Mouse (Mus musculus): ENCODE data around the gene Wfdc1.
A peak's percentile ranks its signal among the peaks of the same experiment; 100 is the strongest.

Wfdc1 gene

DNA sequence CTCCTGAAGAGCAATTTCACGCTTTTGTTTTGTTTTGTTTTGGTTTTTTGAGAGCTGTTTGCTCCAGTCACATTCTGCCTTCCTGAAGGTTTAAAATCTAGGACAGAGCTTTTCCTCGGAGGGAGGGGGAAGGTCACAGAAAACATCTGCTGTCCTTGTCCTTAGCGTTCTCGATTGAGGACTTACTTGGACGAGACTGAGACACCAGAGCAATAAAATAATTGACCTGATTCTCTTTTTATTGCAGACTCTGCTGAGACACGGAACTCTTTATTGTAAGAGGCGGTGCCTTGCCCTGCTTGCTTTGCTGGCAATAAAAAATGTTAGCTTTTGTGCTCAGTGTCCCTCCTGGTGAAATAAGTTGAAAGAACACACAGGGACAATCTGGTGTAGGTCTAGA is 26.4 kb upstream of the Wfdc1 start:
- no peak for DNase-seq

DNA sequence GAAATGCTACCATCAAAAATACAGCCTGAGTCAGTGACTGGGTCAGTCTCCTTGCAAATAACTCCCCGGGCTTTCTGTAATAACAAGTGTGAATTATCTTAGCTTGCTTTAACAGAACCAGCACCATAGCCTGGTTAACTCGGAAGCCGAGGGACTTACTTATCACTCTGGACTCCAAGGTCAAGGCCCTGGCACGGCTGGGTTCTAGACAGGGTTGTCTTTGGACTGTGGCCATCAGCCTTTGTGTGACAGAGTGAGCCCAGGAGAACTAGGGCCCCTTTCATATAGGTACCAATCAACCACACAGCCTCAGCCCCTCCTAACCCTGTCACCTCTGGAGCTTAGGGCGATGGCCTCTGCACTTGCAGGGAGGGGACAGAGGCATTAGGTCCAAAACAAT is 25.1 kb upstream of the Wfdc1 start:
- DNase-seq: no peak

DNA sequence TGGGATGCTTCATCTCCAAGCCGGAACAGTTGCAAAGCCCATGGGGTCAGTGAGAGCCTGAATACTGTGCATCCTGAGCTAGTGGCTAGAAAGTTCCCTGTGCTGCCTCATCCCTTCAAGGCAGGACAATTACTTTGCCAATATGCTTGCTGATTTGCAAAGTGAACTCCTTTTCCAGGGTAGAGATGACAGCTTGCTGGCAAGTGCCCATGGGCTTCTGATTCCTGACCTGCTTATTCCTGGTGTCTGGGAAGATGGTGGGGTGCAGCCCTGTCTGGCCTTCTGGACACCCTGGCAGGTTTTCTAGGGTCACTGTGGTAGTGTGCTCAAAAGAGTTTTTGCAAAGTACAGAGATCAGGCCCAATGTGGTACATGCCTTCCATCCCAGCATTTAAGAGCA is 23.2 kb upstream of the Wfdc1 start:
- peak; percentile 37 for DNase-seq

DNA sequence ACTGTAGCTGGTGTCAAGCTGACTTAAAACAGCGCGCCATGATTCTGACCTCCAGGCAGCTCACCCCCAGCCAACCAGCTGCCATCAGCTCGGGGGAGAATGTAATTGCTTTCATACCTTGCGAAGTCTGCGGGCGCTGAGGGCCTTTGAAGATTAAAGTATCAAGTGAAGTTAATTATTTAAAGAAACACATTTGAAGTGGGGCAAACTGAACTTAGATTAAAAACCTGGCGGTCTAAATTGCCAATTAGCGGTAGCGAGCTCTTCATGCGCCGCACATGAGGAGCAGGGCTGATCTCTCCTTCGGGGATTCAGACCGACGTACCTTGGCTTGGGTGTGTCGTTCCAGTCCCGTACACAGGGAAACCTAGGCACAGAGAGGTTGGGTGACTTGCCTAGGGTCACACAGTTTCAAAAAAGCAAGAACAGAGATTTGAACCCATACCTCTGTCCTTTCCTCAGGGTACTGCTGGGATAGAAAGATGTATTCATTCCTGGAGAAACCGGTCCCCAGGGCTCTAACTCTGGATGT is 21.7 kb upstream of the Wfdc1 start:
- no peak for DNase-seq

DNA sequence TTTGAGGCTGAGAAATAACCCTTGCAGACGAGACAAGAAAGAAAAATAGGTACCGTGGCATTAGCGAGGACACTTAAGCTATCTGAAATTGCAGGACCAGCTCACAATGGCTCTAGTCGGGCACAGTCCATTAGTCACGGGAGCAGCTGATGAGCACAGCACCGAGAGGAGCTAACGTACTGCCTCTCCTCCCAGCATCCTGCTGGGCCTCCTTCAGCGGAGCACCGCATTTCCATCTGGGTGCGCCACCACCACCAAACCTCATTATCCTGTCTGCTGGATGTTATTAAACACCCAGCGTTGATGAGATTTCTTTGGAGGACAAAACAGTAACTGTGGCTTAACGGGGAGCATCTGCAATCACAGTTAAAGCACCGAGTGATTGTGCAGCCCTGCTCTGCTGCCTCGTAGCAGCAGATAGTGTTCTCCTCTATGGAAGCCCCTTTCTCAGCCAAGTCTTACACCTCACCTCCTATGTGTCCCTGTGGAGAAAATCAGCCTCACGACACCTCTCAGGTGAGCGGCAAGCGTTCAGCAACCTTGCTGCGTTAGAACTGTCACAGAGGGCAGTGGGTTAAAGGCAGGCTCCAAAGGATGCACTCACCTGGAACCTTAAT is 21.1 kb upstream of the Wfdc1 start:
- DNase-seq: no peak

DNA sequence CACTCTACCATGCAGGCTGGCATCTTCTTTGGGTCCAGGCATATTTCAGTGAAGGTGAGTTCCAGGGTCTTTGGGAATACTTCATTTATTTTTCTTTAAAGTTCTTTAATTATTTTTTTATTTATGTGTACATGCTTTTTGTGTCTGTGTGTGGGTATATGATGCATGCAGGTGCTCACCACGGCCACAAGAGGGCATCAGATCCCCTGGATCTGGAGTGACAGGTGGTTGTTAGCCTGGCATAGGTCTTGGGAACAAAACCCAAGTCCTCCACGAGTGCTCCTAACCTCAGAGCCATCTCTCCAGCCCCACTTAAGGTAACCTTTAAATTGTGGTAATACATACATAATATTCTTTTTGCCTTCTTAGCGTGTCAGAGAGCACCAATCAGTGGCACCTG is 20.0 kb upstream of the Wfdc1 start:
- DNase-seq: no peak

DNA sequence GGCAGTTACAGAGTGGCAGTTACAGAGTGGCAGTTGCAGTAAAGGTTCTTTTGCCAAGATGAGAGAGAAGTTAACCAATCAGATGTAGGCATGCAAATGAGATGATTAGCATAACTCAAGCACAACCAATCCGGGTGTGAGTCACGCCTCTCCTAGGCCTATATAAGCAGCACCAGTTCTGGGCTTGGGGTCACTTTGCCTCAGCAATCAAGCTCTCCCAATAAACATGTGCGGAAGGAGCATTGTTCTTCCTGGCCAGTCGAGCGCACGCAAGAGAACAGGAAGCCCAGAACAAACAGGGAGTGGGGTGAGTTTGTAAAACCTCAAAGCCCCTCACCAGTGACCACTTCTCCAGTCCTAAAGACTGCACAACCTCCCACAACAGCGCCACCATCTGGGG is 19.3 kb upstream of the Wfdc1 start:
- no peak for DNase-seq

DNA sequence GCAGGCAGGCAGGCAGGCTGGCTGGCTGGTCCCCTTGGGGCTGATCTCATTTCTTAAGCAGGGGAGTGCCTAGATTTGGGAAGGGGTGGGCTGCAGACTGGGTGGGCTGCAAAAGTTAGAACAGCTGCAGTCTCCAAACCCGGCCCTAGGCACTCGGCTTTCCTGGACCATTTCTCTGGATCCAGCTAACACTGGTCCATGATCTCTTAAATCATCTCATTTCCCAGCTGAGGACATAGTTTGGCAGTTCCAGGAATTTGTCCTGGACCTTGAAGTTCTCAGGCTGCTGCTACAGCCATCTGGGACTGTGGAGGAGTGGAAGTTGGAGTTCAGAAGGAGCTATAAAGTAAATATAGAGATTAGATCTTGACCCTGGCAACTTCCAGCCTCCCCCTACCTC is 14.8 kb upstream of the Wfdc1 start:
- no peak for DNase-seq

DNA sequence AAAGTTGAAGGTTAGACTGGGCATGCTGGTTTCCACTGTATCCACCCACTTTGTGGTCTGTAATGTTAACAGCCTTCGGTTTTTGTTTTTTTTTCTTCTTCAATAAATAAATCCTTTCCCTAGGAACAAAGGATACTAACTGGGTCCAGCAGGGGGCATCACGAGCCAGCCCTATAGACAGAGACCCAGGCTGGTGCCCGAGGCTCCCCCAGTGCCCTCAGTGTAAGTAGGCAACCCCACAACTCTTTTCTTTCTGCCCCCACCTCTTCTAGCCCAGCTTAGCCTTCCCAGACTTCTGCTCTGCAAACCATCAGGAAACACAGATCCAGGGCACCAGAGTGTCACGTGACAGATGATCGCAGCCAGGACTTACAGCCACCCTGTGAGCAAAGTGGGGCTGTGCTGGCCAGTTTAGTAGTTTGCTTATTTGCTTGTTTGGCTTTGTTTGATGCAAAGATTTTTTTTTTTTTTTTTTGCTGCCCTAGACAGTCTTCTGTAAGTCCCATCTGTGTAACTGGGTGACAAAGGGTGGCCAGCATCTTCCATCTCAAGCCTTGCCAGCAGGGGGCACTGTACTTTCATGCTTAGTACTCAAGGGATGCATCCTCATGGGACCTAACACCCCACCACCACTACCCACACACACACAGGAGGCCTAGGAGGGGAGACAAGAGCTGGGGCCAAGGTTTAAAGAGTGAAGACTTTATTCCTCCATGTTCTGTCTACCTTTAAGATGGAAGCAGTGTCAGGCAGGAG is 9.3 kb upstream of the Wfdc1 start:
- no peak for DNase-seq

DNA sequence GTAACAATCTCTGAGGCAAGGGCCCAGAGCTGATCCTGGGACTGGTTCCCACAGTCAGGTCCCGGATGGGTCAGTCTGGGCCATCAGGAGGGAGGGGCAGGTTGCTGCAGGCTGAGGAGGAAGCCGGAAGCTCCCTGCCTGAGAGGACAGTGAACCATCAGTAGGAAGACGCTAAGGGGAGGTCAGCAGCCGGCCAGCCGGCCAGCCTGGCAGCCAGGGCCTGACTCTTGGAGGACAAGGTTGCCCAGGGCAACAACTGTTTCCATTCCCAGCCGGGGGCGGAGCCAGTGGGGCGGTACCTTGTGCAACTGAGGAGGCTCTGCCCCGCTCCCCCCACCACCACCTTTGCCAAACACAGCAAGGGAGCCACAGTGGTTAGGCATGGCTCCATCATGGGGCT is 5.1 kb upstream of the Wfdc1 start:
- no peak for DNase-seq

DNA sequence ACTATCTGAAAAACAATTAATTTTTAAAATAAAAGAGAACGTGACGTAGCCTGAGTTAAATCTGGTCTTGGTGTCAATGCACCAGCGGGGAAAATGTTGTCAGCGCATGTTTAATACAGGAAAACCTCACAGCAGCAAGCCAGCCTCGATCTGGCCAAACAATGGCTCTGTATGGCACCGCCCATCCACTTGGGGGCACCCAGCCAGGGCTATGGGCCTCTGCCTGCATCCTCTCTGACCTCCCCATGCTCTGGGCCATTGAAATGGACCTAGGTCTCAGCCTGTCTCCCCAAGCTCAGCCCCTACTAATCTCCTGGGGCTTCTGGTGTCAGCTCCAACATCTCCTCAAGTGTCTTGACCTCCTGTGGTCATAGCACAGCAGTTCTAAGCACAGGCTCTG is 4.3 kb upstream of the Wfdc1 start:
- DNase-seq: no peak

DNA sequence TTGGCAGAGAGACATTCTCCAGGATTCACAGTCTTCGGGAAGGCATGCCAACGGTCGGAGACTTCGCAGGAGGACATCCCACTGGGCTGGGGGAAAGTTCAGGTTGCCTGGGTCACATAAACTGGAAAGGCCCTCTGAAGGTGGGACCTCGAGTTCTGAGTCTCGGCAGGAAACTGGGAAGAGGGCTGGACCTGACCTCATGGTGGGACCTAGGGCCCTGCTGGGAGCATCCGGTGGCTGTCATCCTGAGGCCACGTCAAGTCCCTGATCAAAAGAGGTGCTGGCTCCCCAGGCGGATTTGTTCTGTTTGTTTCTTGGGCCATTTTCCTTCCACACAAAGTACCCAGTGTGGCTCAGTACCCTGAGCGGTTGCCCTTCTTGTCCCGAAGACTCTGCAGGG is 2.7 kb upstream of the Wfdc1 start:
- no peak for DNase-seq

DNA sequence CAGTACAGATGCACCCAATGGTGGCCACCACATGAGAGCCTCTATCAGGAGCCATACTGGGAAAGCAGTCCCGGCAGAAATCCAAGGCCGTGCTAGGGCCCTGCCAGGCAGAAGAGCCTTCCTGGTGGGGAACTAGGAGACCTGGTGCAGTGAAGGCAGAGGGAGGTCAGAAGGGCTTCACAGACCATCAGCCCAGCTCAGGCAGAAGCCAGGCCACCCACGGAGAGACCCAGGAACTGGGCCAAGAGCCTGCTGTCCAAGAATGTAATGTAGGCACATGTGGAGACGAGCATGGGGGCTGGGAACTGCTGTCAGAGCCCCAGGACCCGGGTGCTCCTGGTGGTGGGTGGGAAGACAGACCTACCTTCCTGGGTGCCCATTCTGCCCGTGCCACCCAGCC is 895 bp upstream of the Wfdc1 start:
- DNase-seq: no peak

DNA sequence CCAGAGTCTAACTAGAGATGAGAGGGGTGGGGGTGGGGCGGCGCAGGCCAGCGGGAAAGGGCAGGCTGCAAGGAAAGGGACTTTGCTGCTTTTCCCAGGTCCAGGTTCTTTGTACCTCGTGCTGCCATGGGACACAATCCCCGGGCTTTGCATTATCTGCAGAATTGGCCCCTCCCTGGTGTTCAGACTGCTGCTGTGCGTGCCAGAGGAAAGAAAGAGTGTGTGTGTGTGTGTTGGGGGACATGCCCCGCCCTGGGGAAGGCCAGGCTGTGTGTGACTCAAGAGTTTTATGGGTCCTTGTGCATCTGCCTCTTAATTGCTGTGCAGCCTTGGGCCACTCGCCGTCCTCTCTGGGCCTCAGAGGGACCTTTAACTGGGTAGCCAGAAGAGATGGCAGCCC is 2.3 kb downstream of the Wfdc1 start:
- no peak for DNase-seq

DNA sequence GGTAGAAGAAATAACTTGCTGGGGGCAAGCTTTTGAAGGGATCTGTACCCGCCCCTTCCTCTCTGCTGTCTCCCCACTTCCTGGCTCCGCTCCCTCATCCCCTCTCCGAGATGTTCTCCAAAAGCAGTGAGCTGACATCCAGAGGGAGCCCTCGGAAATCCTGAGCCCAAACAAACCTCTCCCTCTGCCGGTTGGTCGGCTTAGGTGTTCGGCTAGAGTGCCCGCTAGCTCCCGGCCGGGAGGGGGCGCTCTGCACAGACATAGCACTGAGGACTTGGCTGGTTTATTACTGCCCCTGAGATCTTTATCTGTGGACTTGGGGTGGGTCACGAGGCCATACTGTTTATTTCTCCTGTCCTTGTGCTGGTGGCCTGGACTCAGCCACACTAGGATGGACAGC is 3.1 kb downstream of the Wfdc1 start:
- no peak for DNase-seq

DNA sequence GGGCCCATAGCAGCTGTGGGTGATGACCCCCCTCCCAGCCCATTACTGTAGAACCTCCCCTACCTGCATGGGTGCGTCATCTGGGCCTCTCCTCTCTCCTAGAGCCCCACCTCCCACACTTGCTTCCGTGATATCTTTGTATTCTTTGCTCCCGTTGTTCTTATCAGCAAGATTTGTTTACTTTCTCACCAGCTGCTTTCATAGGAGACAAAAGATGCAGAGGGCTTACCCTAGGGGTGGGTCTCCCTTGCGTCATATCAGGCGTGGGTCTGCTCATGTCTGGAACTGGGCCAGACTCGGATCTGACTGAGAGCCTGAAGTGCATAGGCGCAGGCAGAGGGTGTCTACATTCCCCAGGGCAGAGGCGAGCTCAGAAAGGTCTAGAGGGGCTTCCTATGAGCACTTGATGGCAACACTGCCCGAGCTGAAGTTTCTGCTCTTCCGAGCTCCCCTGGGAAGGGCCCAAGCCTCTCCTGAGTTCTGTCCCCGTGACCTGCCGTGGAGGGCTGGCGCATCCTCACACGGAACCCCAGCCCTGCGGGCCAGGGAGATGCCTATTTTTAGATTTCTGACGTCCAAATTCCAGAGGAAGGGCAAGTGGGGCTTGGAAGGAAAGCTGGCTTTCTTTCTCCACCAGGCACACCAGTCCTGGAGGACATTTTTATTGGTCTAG is 4.4 kb downstream of the Wfdc1 start:
- no peak for DNase-seq

DNA sequence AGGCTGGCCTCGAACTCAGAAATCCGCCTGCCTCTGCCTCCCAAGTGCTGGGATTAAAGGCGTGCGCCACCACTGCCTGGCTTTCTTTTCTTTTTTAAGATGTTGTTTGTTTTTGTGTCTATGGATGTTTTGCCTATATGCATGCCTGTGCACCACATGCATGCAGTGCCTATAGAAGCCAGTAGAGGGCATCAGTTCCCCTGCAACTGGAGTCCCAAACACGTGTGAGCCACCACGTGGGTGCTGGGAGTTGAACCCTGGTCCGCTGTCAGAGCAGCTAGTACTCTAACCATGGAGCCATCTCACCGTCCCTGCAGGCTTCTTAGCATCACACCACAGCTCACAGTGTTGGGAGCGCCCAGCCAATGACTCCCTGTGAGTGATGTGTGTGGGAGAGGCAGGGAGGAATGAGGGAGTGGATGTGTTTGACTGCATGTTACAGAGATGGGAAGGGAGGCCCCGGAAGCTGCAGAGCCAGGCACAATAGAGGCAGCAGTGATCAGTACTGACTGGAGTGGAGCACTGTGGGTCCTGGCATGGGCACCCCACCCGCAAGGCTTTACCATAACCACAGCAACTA is 7.9 kb downstream of the Wfdc1 start:
- DNase-seq: no peak

DNA sequence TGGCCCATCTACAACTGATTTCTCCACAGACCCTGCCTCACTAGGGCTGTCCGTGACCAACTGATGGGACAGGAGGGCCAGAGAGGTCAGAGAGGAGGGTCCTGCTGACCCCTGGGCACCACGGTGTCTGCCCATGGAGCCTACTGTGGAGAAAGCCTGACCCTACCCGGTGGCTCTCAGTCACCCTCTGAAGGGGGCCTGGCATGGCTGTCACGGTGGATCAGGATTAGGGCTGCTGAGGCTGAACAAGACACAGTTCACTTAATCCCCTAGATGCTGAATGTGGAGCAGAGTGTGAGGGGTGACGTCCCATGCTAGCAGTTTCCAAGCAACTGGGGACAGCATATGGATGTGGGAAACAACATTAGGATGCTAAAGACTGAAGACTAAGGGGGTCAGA is 9.3 kb downstream of the Wfdc1 start:
- DNase-seq: no peak

DNA sequence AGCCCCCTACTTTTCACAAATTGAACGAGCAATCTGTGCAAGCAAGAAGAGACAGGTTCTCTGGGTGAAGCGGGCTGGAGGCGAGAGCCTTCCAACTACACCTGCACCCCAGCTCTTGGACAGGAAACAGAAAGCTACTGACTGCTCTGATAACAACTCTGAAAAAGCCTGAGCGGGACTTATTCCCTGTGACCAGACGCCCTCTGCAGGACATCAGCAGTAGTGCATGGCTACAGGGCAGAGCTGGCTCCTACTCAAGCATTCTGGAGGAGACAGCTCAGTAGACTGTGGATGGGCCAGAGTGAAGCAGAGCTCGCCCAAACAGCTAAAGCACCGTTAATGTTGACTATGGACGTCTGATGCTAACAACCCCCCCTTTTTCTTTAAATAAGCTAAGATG is 10.2 kb downstream of the Wfdc1 start:
- peak; percentile 93 for DNase-seq

DNA sequence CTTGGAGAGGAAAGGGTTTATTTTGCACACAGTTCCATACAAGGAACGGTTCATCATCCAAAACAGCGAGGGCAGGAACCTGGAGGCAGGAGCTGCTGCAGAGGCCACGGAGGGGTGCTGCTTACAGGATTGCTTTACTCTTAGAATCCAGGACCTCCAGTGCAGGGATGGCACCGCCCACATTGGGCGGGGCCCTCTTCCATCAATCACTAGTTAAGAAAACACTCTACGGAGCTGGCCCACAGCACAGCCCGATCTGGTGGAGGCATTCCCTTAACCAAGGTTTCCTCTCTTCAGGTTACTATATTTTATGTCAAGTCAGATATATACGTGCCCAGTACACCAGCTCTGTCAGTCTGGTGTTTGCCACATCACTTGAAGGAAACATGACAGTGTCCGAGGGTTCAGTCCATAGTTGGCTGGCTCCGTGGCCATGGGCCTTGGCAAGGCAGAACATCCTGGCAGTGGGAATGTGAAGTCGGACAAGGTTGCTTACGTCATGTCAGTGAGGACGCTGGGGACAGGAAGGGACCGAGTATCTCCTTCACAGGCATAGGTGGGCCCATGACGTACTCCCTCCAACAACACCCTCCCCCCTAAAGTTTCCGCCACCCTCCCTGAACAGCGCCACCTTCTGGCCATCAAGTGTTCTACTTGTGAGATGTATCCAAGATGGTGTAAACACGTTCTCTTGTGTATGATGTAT is 12.1 kb downstream of the Wfdc1 start:
- DNase-seq: no peak

DNA sequence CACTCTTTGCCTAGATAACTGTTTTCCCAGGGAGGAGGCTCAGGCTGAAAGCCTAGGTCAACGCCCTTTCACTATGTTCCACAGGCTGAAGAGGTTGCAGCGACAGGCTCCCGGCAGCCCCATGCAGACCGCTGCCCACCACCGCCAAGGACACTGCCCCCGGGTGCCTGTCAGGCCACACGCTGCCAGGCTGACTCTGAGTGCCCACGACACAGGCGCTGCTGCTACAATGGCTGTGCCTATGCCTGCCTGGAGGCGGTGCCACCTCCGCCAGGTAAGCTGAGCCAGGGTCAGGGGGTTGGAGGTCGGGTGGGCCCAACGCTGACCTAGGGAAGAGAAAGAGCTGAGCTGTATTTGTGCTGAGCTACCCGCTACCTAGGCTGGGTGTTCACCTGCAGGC is 13.0 kb downstream of the Wfdc1 start:
- DNase-seq: no peak

DNA sequence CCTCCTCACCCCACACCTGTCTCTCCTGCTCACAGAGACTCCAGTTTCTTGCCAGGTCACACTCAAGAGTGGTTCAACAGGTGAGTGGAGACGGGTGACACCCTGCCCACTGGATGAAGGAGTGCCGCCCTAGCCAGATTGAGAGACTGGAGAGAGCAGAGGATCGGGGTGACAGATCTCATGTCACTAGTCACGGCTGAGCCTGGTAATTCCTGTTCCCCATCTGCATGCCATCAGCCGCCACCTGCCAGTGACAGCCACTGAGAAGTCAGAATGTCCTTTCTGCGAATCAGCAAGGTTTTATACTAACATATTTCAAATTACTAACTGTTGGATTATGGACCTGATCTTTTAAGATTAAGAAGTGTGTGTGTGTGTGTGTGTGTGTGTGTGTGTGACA is 24.4 kb downstream of the Wfdc1 start:
- no peak for DNase-seq

DNA sequence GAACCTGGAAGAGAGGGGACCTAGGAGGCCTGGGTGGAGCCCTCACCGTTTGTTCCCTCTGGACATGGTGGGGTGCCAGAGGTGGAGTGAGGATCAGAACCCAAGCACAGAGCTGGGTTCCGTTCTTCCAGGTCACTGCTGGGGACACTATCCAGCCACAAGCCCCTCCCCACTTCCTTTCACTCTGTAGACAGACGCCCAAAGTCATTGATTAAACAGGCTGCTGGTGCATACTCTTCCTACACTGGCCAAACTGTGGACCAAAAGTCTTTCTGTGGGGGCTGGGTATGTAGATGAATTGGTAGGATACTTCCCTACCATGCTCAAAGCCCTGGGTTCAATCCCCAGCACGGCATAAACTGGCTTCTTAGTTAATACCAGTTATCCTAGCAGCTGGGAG is 25.8 kb downstream of the Wfdc1 start:
- no peak for DNase-seq

All from cerebellum, adult 9-10 months (tissue).